Mouse (Mus musculus): ENCODE measurements at regions not wholly inside any gene's neighbourhood (a gene's known extent, or its start where the extent isn't known, plus 50 kb on each side); places are given as distances from the start of the nearest gene placed in this dataset.

GRCm38 (mm10) chr2:83224018-83224417 is 280.6 kb downstream of the Fsip2 start:
- in situ Hi-C loops (cut with MboI, MseI), result no loop called here

DNA sequence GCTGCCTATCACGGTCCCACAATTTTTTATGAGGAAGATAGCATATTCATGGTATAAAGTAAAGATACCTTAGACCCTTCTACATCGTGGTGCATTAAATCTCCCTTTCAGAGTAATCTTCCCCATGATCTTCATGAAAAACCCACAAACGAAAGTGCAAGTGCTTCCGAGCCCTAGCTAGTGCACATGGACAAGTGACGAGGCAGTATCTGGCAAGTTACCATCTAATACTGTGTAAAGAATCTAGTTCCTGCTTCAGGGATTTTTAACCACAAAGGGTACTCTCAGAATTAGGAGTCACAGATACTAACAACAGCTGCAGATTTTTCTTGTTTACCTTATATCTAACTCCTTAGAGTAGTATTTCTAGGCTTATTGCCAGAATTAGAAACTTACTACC is 282.8 kb downstream of the Fsip2 start:
- in situ Hi-C loops (cut with MboI, MseI), result no loop called here

DNA sequence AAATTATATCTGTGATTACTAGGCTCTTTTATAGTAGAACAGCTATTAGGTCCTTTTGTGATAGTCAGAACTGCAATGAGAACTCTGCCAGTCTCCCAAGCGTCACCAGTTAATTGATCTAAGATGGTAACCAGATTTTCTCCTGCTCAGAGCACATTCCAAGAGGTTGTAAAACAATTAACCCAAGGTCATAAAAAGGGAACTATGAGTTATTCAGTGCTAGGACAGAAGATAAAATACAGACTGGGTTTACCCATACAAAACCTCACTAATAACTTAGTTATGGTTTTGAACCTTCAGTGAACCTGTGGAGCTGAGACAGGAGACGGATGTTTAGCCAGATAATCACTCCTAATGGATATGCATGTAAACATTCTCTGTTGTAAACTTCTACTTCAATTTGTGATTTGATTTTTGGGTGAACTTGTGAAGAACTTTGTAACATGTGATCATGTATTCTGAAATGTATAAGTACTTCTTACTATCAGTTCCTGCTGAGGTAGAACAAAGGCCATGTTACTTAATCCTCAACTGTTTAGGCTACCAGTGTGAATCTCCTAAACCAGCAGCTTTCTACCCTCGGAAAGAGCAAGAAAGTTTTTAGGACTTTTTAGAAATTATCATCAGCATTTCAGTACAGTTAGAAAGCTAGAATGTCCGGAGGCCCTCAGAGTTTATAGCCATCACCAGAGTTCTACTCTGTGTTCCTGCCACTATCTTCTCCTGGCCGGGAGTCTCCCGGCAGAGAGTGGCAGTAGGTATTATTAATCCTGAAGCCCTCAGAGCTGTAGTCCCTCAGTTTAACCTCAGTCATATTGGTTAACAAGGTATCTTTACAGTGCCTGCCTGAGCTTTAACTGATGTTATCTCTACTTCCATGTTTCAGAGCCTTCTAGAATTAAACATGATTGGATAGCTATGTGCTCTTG is 308.0 kb downstream of the Fsip2 start:
- in situ Hi-C loops (cut with MboI, MseI), result no loop called here

GRCm38 (mm10) chr2:83256811-83257321 is 313.4 kb downstream of the Fsip2 start:
- in situ Hi-C loops (cut with MboI, MseI), result no loop called here

DNA sequence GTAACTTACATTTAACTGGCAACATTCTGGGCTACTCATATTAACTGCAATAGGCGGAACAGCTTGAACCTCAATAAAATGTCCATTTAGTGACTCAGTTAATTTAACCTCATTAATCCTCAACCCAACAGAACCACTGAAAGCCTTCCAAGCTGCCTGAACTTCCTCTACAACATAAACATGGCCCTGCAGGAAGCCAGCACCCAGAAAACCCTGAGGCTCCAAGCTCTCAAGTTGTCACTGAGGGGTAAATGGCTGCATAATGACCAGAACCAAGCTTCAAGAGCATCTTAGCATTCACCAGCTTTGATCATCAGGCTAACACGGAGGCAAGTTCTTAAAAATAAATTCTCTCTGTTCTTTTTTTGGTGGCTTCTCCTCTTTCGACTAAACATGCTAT is 315.2 kb downstream of the Fsip2 start:
- in situ Hi-C loops (cut with MboI, MseI), result no loop called here

DNA sequence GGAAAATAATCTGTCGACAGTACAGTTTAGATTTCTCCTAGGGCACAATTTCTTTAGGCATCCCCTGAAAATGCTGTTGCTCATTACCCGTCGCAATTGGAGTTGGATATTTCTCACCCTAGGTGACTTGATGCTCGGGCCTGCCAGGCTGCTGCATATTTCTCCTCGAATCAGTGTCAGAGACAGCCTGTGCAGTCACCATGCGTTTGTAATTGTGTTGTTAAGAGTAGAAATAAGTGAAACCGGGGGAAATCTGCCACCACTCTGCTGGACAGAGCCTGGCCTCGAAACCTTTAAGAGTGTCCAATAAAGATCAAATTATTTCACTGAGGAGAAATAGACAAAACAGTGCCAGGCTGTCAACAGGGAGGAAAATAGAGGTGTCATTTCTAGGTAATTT is 340.7 kb upstream of the Zc3h15 start:
- in situ Hi-C loops (cut with MboI, MseI), result loop anchor here in 1 of 2 experiments (10.0 kb wide), 1 partner anchor 399 kb away; no protein-coding TSS in a partner anchor

DNA sequence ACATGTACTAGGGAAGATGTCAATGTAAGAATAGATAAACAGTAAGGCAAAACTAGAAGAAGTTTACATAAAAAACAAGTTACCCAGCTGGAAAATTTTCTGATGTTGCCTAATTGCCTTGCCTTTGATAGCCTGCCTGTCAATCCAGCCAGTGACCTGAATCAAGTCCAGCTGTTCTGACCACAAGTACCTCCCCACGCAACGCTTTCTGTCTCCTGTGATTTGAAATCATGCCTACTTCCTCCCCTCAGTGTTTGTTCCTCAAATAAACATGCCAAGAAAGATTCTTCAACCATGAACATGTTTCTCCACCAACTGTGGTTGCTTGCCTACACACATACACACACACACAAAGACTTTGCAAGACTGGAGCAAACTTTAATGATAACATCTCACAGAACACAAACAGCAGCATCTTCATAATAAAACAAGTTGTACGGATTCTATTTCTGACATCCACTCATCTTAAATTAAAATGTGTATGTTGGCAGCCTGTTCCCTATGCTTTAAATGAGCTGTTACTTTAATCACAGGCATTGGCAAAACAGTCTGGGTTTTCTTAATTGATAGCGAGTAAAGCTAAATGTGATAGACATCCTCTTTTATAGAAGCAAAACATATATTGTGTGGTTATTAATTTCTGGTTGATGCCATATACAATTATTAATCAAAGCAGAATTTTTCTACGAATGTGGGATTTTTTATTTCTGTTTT is 312.0 kb upstream of the Zc3h15 start:
- in situ Hi-C loops (cut with MboI, MseI), result no loop called here

DNA sequence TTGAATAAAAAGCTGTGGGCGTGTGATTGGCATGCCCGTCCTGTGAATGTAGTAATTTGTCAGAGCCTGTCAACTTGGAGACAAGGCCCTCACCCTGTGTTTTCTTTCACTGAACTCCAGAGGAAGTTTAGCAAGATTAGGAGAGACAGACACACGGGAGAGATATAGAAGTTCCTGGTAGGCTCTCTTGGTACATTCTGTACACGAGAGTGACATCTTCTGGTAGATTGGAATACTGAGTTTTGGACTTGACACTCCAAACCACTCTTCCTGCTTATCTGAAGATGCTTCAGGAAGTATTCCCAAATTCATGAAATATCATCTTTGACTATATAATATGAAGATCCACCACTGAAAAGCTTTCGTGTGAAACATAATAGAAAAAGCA is 311.5 kb upstream of the Zc3h15 start:
- in situ Hi-C loops (cut with MboI, MseI), result no loop called here

- in situ Hi-C loops (cut with MboI, MseI), result no loop called here
Observed at GRCm38 (mm10) chr2:83337364-83337763, 306.9 kb upstream of the Zc3h15 start.

DNA sequence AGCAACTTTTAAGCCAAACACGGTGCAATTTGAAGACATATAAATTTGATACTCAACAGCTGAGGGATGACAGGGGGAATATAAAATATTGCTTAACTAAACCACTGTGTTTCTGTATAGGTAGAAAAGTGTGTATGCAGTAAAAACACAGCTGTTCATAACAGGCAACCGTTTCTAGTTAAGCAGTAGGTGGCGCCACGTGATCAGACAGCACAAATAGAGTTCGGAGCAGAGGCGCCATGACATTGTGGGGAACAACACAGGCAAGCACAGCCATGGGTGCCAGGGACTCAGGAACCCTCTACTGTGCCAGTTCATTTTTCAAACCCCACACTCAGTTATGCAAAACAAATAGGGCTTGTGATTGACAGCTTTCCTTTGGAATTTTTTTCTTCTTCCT is 304.1 kb upstream of the Zc3h15 start:
- in situ Hi-C loops (cut with MboI, MseI), result no loop called here
